ENCODE assay signal across 8 mouse cellular contexts in the genomic region with DNA sequence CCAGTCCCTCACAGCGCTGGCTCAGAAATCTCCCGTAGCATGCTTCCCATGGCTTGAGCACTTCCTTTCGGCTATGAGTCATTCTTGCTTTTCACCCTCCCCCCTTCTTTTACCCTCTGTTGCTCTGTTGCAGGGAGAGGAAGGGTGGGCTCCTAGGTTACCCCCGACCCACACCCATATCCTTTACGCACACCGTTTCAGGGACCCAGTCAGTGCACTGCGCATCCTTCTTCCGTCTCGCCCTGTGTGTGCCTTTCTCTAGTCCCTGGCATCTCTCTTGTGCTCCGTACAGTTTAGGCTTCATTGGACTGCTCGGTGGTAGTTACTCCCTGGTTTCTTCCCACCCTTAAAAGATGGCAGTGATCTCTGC. TPM values are rescaled to one million over a fixed set of nuclear protein-coding genes. Genes with fewer than 3 reads are reported as not detected.
A peak's percentile ranks its signal among the peaks of the same experiment; 100 is the strongest.
DNase-seq lines count a peak whose midpoint lies in the region; ATAC-seq and TF ChIP-seq lines count a peak whose summit lies in the region.

No protein-coding gene starts in this region.

- peak overlapping the region; percentile 95 for H3K27ac ChIP-seq in heart, embryonic 13.5 days (replicated peaks)
- H3K27ac ChIP-seq in testis, adult 2 months (ENCODE audit: control insufficient read depth, insufficient read depth, low read depth, low read length), result peak overlapping the region; percentile 98
- H3K27ac ChIP-seq in liver, postnatal 0 days (ENCODE audit: low read depth), result peak overlapping the region; percentile 79; the same call in 1 of the 2 replicates

- under 1% methylated on average over 11 of the region's 11 CpGs for WGBS in heart, embryonic 13.5 days
- WGBS in liver, postnatal 0 days (ENCODE audit: insufficient replicate concordance), result 1% methylated on average over 11 of the region's 11 CpGs

- DNase-seq in heart, adult 11 months, result no peak
- no peak for DNase-seq in testis, postnatal 10 days (ENCODE audit: low spot score)
- DNase-seq in liver, postnatal 0 days, result peak; percentile 20
- DNase-seq in thymus, adult 18-20 months, result peak; percentile 8 to 44
- DNase-seq in spleen, adult 12 weeks (ENCODE audit: low spot score), result no peak

- TF ChIP-seq EP300 in liver, postnatal 0 days (IDR thresholded peaks at IDR 0.05; ENCODE audit: low read depth), result no peak

- peak overlapping the region; percentile 89 for H3K4me2 ChIP-seq in heart, embryonic 13.5 days
- H3K4me2 ChIP-seq in liver, postnatal 0 days (ENCODE audit: low read depth, low read length), result peak overlapping the region; percentile 99

- peaks cover 28% of the 10 kb centered on the region for H3K4me1 ChIP-seq in heart, embryonic 13.5 days
- peaks cover 6% of the 10 kb centered on the region; the same call in 1 of the 2 replicates for H3K4me1 ChIP-seq in testis, adult 2 months (ENCODE audit: control insufficient read depth, insufficient read depth, low read length)
- peaks cover 8% of the 10 kb centered on the region for H3K4me1 ChIP-seq in liver, postnatal 0 days (ENCODE audit: insufficient read depth)

- H3K9me3 ChIP-seq in heart, embryonic 13.5 days, result no peaks in the 10 kb centered on the region
- H3K9me3 ChIP-seq in liver, postnatal 0 days (ENCODE audit: low read length), result no peaks in the 10 kb centered on the region

- ATAC-seq in heart, embryonic 13.5 days (ENCODE audit: extremely low read depth, insufficient number of reproducible peaks, low FRiP score, low TSS enrichment), result peak; percentile 32; the same call in 1 of the 2 replicates
- ATAC-seq in granulocyte monocyte progenitor cell, adult 5-6 weeks (replicated peaks; ENCODE audit: poor library complexity, severe bottlenecking), result 0 out of 2 replicates have a peak, but pooled peaks have one; percentile 3
- ATAC-seq in liver, postnatal 0 days, result 0 out of 2 replicates have a peak, but pooled peaks have one; percentile 3

- H3K9ac ChIP-seq in heart, embryonic 13.5 days, result peak overlapping the region; percentile 97
- H3K9ac ChIP-seq in liver, postnatal 0 days (replicated peaks), result peak overlapping the region; percentile 85

- no peaks in the 10 kb centered on the region for H3K36me3 ChIP-seq in heart, embryonic 13.5 days
- no peaks in the 10 kb centered on the region; the same call in 1 of the 2 replicates for H3K36me3 ChIP-seq in testis, adult 2 months (ENCODE audit: control insufficient read depth, insufficient read depth, low read length)
- H3K36me3 ChIP-seq in liver, postnatal 0 days (replicated peaks; ENCODE audit: insufficient read depth, low read length), result no peaks in the 10 kb centered on the region

- H3K27me3 ChIP-seq in heart, embryonic 13.5 days (replicated peaks), result no peaks in the 10 kb centered on the region
- no peaks in the 10 kb centered on the region for H3K27me3 ChIP-seq in testis, adult 2 months (ENCODE audit: control insufficient read depth, insufficient read depth, low read length)
- H3K27me3 ChIP-seq in liver, postnatal 0 days (ENCODE audit: insufficient read depth, low read length), result no peaks in the 10 kb centered on the region

- no peak for TF ChIP-seq CTCF in testis, adult 2 months (IDR thresholded peaks at IDR 0.05; ENCODE audit: control insufficient read depth, insufficient read depth, insufficient replicate concordance, low read depth, low read length)
- no peak for TF ChIP-seq CTCF in liver, postnatal 0 days (IDR thresholded peaks at IDR 0.05; ENCODE audit: low read depth)

- H3K4me3 ChIP-seq in heart, embryonic 13.5 days, result peak overlapping the region; percentile 87
- peak overlapping the region; percentile 97 for H3K4me3 ChIP-seq in testis, adult 2 months (ENCODE audit: control insufficient read depth, low read depth, low read length)
- H3K4me3 ChIP-seq in liver, postnatal 0 days (ENCODE audit: low read depth, low read length), result peak overlapping the region; percentile 77

- no peak for TF ChIP-seq POLR2A in testis, adult 2 months (IDR thresholded peaks at IDR 0.05; ENCODE audit: control insufficient read depth, low read depth, low read length)

RNA-seq across cellular contexts. Expression of gene Ssh2, which starts 0.7 kb away (rescaled TPM):
- 17.5 and 18.7 TPM in 2 replicates for polyA plus RNA-seq in heart, embryonic 13.5 days (2015; fragmentation: Nextera tagmentation; extraction: Ambion mirVana)
- 35.8 and 43.8 TPM in 2 replicates for polyA plus RNA-seq in testis, adult 2 months (2012; rRNA removed)
- 26.6 and 28.7 TPM in 2 replicates for total RNA-seq in granulocyte monocyte progenitor cell, adult 5-6 weeks (2014; fragmentation: Nextera tagmentation)
- total RNA-seq in granulocyte monocyte progenitor cell, adult 5-6 weeks (2017), result 14.4 and 14.7 TPM in 2 replicates
- 3.7 and 4.4 TPM in 2 replicates for polyA plus RNA-seq in liver, postnatal 0 days (2015; fragmentation: Nextera tagmentation; extraction: Ambion mirVana)

RNA-seq across cellular contexts. Expression of gene Efcab5, which starts 28.0 kb away (rescaled TPM):
- 0.13 and 0.32 TPM in 2 replicates for polyA plus RNA-seq in heart, embryonic 13.5 days (2015; fragmentation: Nextera tagmentation; extraction: Ambion mirVana)
- polyA plus RNA-seq in testis, adult 2 months (2012; rRNA removed), result 172 and 216 TPM in 2 replicates
- 0.77 TPM in 1 of 2 replicates, not detected in the other for total RNA-seq in granulocyte monocyte progenitor cell, adult 5-6 weeks (2014; fragmentation: Nextera tagmentation)
- 0.47 and 0.57 TPM in 2 replicates for total RNA-seq in granulocyte monocyte progenitor cell, adult 5-6 weeks (2017)
- 0.07 and 0.16 TPM in 2 replicates for polyA plus RNA-seq in liver, postnatal 0 days (2015; fragmentation: Nextera tagmentation; extraction: Ambion mirVana)

Comparison
In these comparisons a context has a peak if more than half of its experiments do, and no peak if none do; other contexts are left out.
1. DNase-seq: peak in liver, postnatal 0 days (single experiment) and thymus, adult 18-20 months (2 of 2); none in heart, adult 11 months (single experiment), testis, postnatal 10 days (single experiment) and spleen, adult 12 weeks (single experiment).
2. RNA of gene Efcab5, which starts 28.0 kb away (polyA plus RNA-seq): 172 to 216 TPM in testis, adult 2 months; 0.07 to 0.16 TPM in liver, postnatal 0 days and 0.13 to 0.32 TPM in heart, embryonic 13.5 days; every median in the first group is over 100 times any median in the second.
3. Peak in every context shown above with its lines, with median percentiles within 50 percentile points of each other: ATAC-seq, H3K27ac ChIP-seq and H3K4me3 ChIP-seq.